Mouse (Mus musculus) heart, postnatal 4 days (tissue): ENCODE measurements at regions not wholly inside any gene's neighbourhood (a gene's known extent, or its start where the extent isn't known, plus 50 kb on each side); places are given as distances from the start of the nearest gene placed in this dataset.
A peak's percentile ranks its signal among the peaks of the same experiment; 100 is the strongest.

Source experiments
- DNase-seq: peaks from one replicate; pipeline ENCODE4 v3.0.0; 2021

- DNase-seq: no peak
Observed at GRCm38 (mm10) chr5:102295564-102295963, 185.6 kb upstream of the Arhgap24 start.

- no peak for DNase-seq
Observed at GRCm38 (mm10) chr5:102306309-102306708, 174.9 kb upstream of the Arhgap24 start.

GRCm38 (mm10) chr5:102306718-102307117 is 174.5 kb upstream of the Arhgap24 start:
- DNase-seq: no peak

- DNase-seq: no peak
Observed at GRCm38 (mm10) chr5:102311570-102311969, 169.6 kb upstream of the Arhgap24 start.

- DNase-seq: no peak
Observed at GRCm38 (mm10) chr5:102328197-102328784, 152.9 kb upstream of the Arhgap24 start.

GRCm38 (mm10) chr5:102333894-102334293 is 147.3 kb upstream of the Arhgap24 start:
- DNase-seq: no peak

- DNase-seq: no peak
Observed at GRCm38 (mm10) chr5:102334442-102335197, 146.6 kb upstream of the Arhgap24 start.

GRCm38 (mm10) chr5:102366481-102366880 is 114.7 kb upstream of the Arhgap24 start:
- DNase-seq: no peak

GRCm38 (mm10) chr5:102373309-102373971 is 107.8 kb upstream of the Arhgap24 start:
- no peak for DNase-seq

- no peak for DNase-seq
Observed at GRCm38 (mm10) chr5:102373972-102374755, 107.0 kb upstream of the Arhgap24 start.

GRCm38 (mm10) chr5:102375339-102375738 is 105.9 kb upstream of the Arhgap24 start:
- no peak for DNase-seq

GRCm38 (mm10) chr5:102393941-102394340 is 87.2 kb upstream of the Arhgap24 start:
- DNase-seq: peak; percentile 12

GRCm38 (mm10) chr5:102395608-102396146 is 85.5 kb upstream of the Arhgap24 start:
- no peak for DNase-seq

- DNase-seq: no peak
Observed at GRCm38 (mm10) chr5:102399006-102399405, 82.2 kb upstream of the Arhgap24 start.

- DNase-seq: no peak
Observed at GRCm38 (mm10) chr5:102417642-102418041, 63.5 kb upstream of the Arhgap24 start.

- DNase-seq: peak; percentile 12
Observed at GRCm38 (mm10) chr5:102419089-102419488, 62.1 kb upstream of the Arhgap24 start.

- no peak for DNase-seq
Observed at GRCm38 (mm10) chr5:102424636-102425242, 56.5 kb upstream of the Arhgap24 start.

- no peak for DNase-seq
Observed at GRCm38 (mm10) chr5:102428310-102428709, 52.9 kb upstream of the Arhgap24 start.
